Mouse (Mus musculus) left cerebral cortex, adult 8-10 months (tissue): Measurements from ENCODE around the gene Mcm6. TPM values are rescaled to one million over a fixed set of nuclear protein-coding genes. Genes with fewer than 3 reads are reported as not detected.
"Not testable (repeated sequence)": the region's sequence is repeated elsewhere in the genome, so short reads cannot be mapped to it uniquely, and the experiment has no call there.

Experiments used
- DNase-seq, 2 experiments: peaks; one replicate each; pipeline ENCODE4 v3.0.0; 2022; ENCODE audit warnings: low spot score in 2 of 2
- total RNA-seq, 4 experiments: library from RNA; stranded (reverse); gene quantifications; 2 replicates each; pipeline ENCODE4 v1.2.4; 2022

Mcm6 gene
- total RNA-seq, 4 experiments from 2014 or later: 6.1 to 8.7 (median 7.3) TPM

DNA sequence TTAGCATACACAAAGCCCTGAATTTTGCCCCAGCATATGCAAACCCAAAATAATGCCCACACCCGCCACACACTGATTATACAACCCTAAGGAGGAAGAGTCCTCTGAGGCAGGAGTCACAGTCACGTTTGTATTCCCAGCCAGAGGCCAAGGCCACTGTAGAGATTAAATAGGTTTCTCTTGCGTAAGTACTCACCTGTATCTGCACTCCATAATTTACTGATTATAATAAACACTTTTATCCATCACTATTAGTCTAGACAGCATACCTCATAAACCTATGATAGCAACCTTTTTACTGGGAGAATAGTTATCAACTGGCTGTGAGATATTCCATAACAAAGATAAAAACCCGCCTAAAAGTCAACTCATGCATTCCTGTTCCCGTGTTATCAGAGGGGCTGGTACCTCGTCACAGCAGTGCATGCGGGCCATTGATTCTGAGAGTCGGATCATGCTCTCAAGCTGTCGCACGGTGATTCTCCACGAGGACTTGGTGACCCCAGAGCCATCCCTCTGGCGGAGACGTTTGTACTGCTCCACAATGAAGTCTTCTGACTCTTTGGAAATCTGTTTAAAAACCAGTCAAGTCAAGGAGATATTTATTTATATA lies 21.6 kb downstream of the Mcm6 start:
- DNase-seq: no peak

DNA sequence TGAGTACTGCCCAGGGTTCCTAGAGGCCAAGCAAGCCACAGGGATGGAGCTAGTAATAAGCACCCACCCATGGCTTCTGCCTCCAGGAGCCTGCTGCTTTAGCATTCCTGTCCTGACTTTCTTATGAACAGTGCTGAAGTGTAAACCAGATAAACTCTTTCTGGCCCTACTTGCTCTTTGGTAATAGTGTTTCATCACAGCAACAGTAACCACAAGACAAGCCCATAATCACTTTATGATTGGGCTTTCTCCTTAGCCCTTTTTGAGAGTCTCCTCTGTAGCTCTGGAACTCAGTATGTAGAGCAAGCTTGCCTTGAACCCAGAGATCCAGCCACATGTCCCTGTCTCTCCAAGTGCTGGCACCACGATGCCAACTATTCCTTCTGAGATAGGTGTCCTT lies 29.2 kb downstream of the Mcm6 start:
- no peak for DNase-seq

DNA sequence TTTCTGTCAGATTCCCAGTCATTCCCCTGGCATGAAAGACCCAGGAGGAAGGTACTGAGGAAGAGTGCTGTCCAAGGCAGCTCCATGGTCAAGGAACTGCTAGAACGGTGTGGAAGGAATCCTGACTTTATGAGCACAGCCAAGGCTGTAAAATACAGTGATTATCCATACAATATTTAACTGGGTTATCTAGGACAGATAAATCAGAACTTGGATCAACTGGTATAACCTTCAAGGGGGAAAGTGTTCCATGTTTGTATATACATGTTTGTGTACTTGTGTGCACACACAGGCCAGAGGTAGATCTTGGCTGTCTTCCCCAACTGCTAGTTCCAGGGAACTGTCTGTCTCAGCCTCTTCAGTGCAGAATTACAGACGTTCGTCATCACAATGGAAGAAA lies 31.2 kb downstream of the Mcm6 start, which contains the start of gene Lct:
Gene Lct, minus strand, starts transcription at position 101 of the 400 bp plus-strand sequence.
- DNase-seq: no peak

DNA sequence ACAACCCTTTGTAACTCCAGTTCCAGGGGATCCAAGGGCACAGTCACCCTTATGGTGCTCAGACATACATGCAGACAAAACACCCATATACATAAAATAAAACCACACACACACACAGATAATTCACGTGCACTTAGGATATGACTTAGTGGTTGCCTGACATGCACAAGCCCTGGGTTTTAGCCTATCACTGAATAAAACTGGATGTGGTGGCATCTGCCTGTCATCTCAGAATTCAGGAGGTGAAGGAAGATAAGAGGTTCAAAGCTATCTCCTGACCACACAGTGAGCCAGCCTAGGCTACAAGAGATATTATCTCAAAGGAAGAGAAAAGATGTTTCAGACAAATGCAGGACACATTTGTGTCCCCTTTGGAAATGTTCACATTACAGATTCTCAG lies 32.3 kb downstream of the Mcm6 start:
- no peak for DNase-seq

DNA sequence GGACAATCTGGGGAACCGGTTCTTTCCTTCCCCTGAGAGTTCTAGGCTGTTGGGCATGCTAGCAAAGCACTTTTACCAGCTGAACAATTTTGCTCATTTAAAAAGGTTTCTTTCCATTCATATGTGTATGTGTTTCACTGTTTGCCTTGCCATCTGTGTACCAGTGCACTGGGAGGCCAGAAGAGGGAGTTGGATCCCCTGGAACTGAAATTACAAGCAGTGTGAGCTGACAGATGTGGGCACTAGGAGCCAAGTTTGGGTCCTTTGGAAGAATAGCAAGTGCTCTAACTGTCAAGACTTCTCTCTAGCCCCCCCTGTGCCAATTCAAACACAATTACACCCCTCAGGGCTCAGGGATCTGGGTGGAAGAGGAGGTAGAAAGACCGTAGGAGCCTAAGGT lies 34.7 kb downstream of the Mcm6 start:
- no peak for DNase-seq

DNA sequence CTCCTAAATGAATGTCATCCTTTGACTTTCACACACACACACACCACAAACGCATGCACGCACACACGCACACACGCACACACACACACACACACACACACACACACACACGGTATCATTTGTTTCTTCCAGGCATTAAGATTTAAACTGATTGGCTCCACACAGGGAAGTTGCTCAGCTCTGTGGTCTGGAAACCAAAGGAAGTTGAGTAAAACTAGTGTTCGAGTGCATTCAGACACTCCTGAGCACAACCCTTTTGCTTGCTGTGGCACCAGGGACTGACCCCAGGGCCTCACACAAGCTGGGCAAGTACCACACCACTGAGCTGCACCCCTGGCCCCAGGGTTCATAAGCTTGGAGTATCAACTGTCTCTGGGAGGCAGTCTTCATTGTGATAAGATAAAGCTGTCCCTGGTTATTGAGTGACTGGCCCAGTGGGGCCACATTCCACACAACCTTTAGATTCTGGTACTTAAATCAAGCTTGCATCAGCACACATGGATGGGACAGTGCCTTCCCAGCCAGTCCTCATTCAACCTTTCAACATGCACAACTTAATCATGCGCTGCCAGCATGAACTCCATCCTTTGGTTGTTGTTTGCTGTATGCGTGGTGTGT lies 36.3 kb downstream of the Mcm6 start:
- no peak for DNase-seq

DNA sequence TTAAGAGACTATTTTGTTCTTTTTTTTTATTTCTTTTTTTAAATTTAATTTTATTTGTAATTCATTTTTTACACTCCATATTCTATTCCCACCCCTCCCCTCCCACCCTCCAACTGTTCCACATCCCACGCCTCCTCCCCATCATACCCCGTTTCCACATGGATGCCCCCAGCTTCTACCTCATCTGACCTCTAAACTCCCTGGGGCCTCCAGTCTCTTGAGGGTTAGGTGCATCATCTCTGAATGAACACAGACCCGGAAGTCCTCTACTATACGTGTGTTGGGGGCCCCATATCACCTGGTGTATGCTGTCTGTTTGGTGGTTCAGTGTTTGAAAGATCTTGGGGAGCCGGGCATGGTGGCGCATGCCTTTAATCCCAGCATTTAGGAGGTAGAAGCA lies 40.2 kb downstream of the Mcm6 start:
- DNase-seq: not testable (repeated sequence)

DNA sequence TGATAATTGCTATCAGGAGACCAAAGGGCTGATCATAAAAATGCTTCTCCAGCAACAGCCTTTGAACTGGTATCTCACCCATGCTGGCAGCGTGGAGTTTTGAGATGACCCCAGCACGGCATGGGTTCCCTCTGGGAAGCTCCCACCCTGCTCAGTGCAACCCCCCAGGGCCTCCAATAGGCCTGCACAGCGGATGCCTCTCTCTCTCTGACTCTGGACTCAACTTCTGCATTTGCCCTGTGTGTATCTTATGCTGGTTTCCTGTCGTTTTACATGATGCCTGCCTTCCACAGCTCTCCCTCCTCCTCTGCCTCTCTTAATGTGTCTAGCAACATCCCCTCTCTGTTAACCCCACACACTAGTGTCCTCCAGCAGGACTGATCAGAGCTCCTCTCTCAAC lies 44.8 kb downstream of the Mcm6 start:
- no peak for DNase-seq

DNA sequence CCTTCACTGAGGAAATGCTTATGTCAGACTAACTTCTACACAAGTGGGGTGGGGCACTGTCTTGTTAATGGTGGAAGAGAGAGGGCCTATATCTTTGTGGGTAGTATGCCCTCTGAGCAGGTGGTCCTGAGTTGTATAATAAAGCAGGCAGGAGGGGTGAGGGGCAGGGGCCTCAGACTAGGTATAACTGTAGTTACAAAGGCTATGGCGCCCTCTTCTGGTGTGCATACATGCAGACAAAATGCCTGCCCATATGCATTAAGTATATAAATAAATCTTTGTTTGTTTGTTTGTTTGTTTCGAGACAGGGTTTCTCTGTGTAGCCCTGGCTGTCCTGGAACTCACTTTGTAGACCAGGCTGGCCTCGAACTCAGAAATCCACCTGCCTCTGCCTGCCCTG lies 50.4 kb downstream of the Mcm6 start:
- DNase-seq: no peak

DNA sequence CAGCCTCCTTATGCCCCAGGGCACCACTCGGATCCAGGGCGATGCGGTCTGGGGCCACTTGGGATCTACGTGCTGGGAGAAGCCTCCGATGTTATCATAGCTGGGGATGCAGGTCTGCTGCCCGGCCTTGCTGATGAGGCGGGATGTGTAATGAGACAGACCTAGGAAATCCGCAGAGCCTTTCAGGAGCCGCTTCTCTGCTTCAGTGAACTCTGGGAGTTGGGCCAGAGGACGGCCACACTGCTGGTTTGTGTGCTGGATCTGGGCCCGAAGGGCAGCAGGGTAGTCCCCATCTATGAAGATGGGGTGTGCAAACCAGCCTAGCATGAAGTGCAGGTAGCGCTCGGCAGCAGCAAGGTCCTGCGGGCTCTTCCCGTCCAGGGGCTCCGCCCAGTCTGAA lies 55.6 kb downstream of the Mcm6 start:
- DNase-seq: no peak

DNA sequence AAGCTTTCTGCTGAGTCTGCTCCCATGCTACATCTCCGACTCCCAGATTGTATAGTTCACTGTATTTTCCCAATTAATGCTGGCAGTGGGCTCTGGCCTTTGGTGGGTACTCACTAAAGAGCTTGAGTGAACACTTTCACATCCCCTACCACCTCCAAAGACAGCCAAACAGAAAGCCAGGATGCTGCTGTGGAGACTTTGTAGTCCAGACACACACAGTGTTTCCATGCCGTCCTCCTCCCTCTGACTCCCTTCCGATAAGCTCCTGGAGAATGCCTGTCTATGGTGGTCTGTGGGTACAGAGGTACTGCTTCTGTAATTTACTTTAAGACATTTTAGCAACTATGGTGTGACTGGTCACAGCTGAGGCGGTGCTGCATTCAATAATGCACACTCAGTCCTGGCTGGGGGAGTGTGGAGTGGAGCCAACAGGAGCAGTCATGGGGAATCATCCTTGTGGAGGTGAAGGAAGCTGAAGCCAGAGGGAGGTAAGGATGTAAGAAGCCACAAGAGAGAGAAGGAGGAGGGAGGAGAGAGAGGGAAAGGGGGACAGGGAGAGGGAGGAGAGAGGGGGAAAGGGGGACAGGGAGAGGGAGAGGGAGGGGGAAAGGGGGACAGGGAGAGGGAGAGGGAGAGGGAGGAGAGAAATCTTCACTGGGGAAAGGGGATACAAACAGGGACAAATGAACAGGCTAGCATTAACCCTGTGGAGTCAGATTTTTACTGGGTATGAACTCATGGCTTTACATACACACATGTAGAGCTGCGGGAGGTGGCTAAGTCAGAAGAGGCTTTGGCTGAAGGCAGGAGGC lies 63.5 kb downstream of the Mcm6 start:
- no peak for DNase-seq

DNA sequence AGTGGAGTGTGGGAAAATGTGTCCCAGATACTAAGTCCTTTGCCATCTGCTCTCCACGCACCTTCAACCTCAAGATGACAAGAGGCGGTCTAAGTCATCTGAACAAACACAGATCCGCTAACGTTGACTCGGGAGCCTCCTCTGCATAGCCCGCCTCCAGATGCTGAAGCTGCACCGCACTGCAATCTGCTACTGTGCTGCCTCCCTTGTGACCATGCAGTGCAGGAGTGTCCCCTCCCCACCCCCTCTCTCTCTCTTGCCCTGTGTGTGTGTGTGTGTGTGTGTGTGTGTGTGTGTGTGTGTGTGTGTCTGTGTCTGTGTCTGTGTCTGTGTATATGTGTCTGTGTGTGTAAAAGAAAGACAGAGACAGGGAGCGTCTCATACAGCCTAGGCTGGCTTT lies 64.2 kb downstream of the Mcm6 start:
- no peak for DNase-seq

DNA sequence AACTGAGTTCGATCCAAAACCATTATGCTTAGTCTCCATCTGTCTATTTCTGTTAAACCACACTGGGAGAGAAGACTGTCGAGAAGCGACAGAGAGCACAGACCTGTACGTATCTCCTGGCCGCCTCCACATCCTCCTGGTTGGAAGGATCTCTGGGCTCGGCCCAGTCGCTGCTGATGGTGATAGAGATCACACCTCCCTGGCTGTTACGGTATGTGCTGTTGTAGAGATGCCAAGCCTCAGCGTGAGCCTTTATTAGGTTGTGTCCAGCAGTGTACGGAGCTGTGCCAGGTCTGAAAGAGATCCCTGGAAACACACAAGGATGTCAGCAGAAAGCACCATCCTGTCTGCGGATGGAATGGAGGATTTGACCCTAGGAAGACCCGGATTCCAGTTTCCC lies 65.9 kb downstream of the Mcm6 start:
- DNase-seq: no peak

DNA sequence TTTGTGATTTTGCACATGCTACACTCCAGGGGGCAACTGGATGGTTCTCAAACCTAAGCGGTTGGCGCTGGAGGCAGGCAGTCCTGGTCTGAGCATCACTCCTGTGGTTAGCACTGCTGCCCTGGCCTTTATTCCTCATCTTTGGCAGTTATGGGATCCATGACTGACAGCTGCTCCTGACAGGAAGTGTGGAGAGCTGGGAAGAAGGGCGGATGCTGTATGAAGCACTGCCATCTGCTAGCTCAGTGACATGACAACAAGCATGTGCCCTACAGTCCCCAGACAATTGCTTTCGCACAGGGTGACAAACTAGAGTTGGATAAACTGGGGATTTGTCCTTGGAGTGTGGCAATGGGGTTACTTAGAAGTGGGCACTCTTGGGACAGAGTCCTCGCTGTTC lies 69.2 kb downstream of the Mcm6 start:
- DNase-seq: no peak

DNA sequence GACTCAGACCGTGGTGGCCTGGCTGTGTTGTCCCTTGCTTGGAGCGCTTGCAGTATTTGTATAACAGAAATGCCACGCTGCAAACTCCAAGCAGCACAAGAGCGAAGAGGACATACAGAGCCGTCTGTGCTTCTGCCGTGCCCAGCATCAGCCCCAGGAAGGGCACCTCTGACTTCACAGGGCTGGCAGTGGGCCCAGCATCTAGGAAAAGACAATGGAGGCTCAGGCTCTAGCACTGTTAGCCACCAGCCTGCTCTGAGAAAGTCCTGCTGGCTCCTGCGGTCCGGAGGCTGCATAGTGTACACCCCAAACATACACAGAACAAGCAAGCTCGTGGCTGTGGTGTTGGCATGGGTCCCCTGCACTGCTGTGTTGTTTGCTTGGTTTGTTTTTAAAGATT lies 74.3 kb downstream of the Mcm6 start:
- DNase-seq: no peak

DNA sequence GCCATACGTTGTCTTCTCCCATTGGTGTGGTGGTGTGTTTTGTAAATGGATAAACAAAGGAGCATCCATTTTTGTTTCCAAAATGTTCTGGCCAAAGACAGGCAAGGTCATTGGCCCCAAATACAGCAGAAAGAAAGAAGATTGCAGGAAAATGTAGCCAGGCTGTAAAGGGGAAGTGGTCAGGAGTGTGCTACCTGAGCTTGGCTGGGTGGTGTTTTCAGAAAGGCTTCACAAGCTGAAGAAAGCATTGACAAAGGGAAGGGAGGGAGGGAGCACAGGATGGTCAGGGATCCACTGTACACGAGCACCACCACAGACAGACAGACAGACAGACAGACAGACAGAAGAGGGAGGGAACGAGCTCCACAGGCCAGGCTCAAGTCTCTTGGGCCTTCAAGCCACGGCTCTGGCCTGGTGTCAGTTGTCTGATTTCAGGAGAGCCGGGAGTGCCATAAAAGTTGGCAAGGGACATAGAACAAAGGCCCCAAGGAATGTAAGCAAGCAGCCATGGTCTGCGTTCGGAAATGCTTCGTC lies 75.2 kb downstream of the Mcm6 start:
- no peak for DNase-seq

DNA sequence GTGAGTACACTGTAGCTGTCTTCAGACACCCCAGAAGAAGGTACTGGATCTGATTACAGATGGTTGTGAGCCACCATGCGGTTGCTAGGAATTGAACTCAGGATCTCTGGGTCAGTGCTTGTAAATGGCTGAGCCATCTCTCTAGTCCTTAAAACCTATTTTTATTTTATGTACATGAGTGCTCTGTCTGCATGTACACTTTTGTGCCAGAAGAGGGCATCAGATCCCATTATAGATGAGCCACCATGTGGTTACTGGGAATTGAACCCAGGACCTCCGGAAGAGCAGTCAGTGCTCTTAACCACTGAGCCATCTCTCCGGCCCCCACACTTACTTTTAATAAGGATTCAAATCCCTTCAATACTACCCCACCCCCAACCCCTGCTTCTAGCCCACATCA lies 76.5 kb downstream of the Mcm6 start:
- DNase-seq: no peak

DNA sequence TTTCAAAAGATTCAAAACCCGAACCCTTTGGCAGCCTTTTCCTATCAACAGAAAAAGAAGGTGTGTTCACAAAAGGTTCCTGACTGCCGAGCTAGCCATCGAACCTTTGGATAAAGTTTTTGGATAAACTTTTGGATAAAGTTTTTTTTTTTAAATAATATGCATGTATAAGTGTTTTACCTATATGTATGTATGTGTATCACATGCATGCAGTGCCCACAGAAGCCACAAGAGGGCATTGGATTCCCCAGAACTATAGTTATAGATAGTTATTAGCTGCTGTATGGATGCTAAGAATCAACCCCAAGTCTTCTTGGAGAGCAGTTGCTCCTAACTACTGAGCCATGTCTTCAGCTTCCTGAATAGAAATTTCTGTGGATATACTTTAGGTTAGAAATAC lies 77.7 kb downstream of the Mcm6 start:
- DNase-seq: no peak
